Mouse (Mus musculus): ENCODE results near the gene Prpf6. TPM values are rescaled to one million over a fixed set of nuclear protein-coding genes. Genes with fewer than 3 reads are reported as not detected.

The Prpf6 gene
- total and polyA plus RNA-seq, 3 experiments: 58.7 to 69.4 TPM; not detected in 1

- Histone ChIP-seq H3K4me3 (ENCODE audit: control insufficient read depth in 1 of 2, insufficient read depth in 1 of 2, low read depth in 2 of 2, low read length in 2 of 2) (no peak overlapping the region), H3K4me1 (ENCODE audit: control insufficient read depth in 1 of 2, insufficient read depth in 2 of 2, low read length in 2 of 2) (peaks cover 0 to 29% of the 10 kb centered on the region in 2 experiments; a peak in 3 of 4 replicates), H3K79me2 (ENCODE audit: control insufficient read depth, insufficient read depth, low read length, poor library complexity) (peaks cover 21% of the 10 kb centered on the region), H3K27ac (ENCODE audit: control insufficient read depth, low read depth, low read length) (no peak overlapping the region), H3K27me3 (ENCODE audit: control insufficient read depth in 1 of 2, insufficient read depth in 2 of 2, low read length in 2 of 2) (no peaks in the 10 kb centered on the region), H3K36me3 (ENCODE audit: control insufficient read depth in 1 of 2, insufficient read depth in 2 of 2, low read length in 2 of 2) (peaks cover 0 to 18% of the 10 kb centered on the region in 2 experiments; a peak in 2 of 4 replicates), H3K9ac (ENCODE audit: control insufficient read depth, low read depth, low read length, poor library complexity, severe bottlenecking) (no peak overlapping the region), H3K9me3 (replicated peaks; ENCODE audit: insufficient read depth, low read length) (no peaks in the 10 kb centered on the region)
- no peak for DNase-seq (ENCODE audit: low read depth, low spot score)
- TF ChIP-seq RCOR1 (IDR thresholded peaks at IDR 0.05; ENCODE audit: low read depth, low read length) (no peak), POLR2AphosphoS2 (IDR thresholded peaks at IDR 0.05; ENCODE audit: low read length) (no peak), BHLHE40 (IDR thresholded peaks at IDR 0.05; ENCODE audit: borderline replicate concordance, low read depth, low read length) (no peak), RAD21 (IDR thresholded peaks at IDR 0.05; ENCODE audit: low read depth, low read length) (no peak), MXI1 (IDR thresholded peaks at IDR 0.05; ENCODE audit: low read depth, low read length) (no peak), GABPA (IDR thresholded peaks at IDR 0.05; ENCODE audit: low read depth, low read length) (no peak), TAL1 (IDR thresholded peaks at IDR 0.05; ENCODE audit: low read length) (no peak), TCF12 (IDR thresholded peaks at IDR 0.05; ENCODE audit: low read depth, low read length) (no peak), POLR2AphosphoS5 (IDR thresholded peaks at IDR 0.05; ENCODE audit: borderline replicate concordance, low read depth, low read length) (no peak), MEF2A (IDR thresholded peaks at IDR 0.05; ENCODE audit: extremely low read depth, insufficient replicate concordance, low read depth, low read length, poor library complexity, severe bottlenecking) (no peak), JUND (IDR thresholded peaks at IDR 0.05; ENCODE audit: low read depth, low read length) (no peak), MYC (IDR thresholded peaks at IDR 0.05; ENCODE audit: low read depth, low read length) (no peak), SMC3 (IDR thresholded peaks at IDR 0.05; ENCODE audit: low read depth, low read length) (no peak)
Observed at GRCm38 (mm10) chr2:181695776-181696175, 104.1 kb downstream of the Prpf6 start.

DNA sequence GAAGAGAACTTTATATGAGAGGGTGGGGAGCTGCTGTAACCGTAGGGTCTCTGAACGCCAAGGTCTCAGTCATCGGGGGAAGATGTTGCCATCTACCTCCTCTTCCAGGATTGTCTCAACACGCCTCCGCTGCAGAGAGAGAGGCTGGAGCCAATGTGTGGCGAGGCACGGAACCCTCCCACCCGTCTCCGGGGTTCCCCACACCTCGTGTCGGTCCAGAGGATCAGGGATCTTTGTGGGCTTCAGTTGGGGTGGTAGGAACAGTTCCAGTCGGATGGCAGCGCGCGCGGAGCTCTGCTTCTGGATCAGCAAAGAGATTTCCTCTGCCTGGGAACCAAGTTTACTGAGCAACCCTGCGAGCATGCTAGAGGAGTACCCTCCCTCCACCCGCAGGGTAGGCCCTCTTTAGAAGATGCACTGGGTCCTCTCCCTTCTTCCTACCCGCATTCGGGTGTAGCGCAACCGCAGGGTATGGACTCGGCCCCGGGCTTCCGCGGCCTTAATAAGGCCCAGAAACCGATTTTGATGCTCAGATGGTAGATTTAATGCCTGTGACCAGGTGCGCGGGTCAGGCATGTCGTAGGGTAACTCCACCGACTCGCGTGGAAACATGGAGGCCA lies 105.2 kb downstream of the Prpf6 start:
- Histone ChIP-seq H3K4me1 (ENCODE audit: control insufficient read depth in 1 of 2, insufficient read depth in 2 of 2, low read length in 2 of 2) (peaks cover 0 to 19% of the 10 kb centered on the region in 2 experiments; a peak in 3 of 4 replicates), H3K27ac (ENCODE audit: control insufficient read depth, low read depth, low read length) (no peak overlapping the region), H3K9ac (ENCODE audit: control insufficient read depth, low read depth, low read length, poor library complexity, severe bottlenecking) (no peak overlapping the region), H3K27me3 (ENCODE audit: control insufficient read depth in 1 of 2, insufficient read depth in 2 of 2, low read length in 2 of 2) (no peaks in the 10 kb centered on the region), H3K9me3 (replicated peaks; ENCODE audit: insufficient read depth, low read length) (no peaks in the 10 kb centered on the region), H3K4me3 (ENCODE audit: control insufficient read depth in 1 of 2, insufficient read depth in 1 of 2, low read depth in 2 of 2, low read length in 2 of 2) (no peak overlapping the region), H3K36me3 (ENCODE audit: control insufficient read depth in 1 of 2, insufficient read depth in 2 of 2, low read length in 2 of 2) (peaks cover 0 to 10% of the 10 kb centered on the region in 2 experiments; a peak in 2 of 4 replicates), H3K79me2 (ENCODE audit: control insufficient read depth, insufficient read depth, low read length, poor library complexity) (peaks cover 14% of the 10 kb centered on the region)
- no peak for DNase-seq (ENCODE audit: low read depth, low spot score)
- TF ChIP-seq KAT2A (conservative IDR thresholded peaks at IDR 0.05; ENCODE audit: low read depth, low read length) (no peak), RCOR1 (IDR thresholded peaks at IDR 0.05; ENCODE audit: low read depth, low read length) (no peak), UBTF (IDR thresholded peaks at IDR 0.05; ENCODE audit: borderline replicate concordance, insufficient read depth, low read depth, low read length) (no peak), ZKSCAN1 (IDR thresholded peaks at IDR 0.05; ENCODE audit: low read depth, low read length) (no peak), GABPA (IDR thresholded peaks at IDR 0.05; ENCODE audit: low read depth, low read length) (no peak), GATA1 (IDR thresholded peaks at IDR 0.05; ENCODE audit: low read depth, low read length) (no peak), NRF1 (IDR thresholded peaks at IDR 0.05; ENCODE audit: insufficient read depth, low read depth, low read length, poor library complexity, severe bottlenecking) (no peak), MEF2A (IDR thresholded peaks at IDR 0.05; ENCODE audit: extremely low read depth, insufficient replicate concordance, low read depth, low read length, poor library complexity, severe bottlenecking) (no peak), MAFK (IDR thresholded peaks at IDR 0.05; ENCODE audit: borderline replicate concordance, low read depth, low read length) (no peak), CHD1 (IDR thresholded peaks at IDR 0.05; ENCODE audit: low read depth, low read length) (no peak), BHLHE40 (IDR thresholded peaks at IDR 0.05; ENCODE audit: borderline replicate concordance, low read depth, low read length) (no peak), MAZ (IDR thresholded peaks at IDR 0.05; ENCODE audit: low read depth, low read length) (no peak), CTCF (IDR thresholded peaks at IDR 0.05 in 2 of 3, conservative IDR thresholded peaks at IDR 0.05 in 1 of 3; ENCODE audit: control insufficient read depth in 1 of 3, insufficient read depth in 1 of 3, low read depth in 2 of 3, low read length in 3 of 3, poor library complexity in 1 of 3, severe bottlenecking in 1 of 3) (no peak), JUND (IDR thresholded peaks at IDR 0.05; ENCODE audit: low read depth, low read length) (no peak), NELFE (IDR thresholded peaks at IDR 0.05; ENCODE audit: low read depth, low read length) (no peak), CHD2 (IDR thresholded peaks at IDR 0.05; ENCODE audit: low read length) (no peak)
